Mouse (Mus musculus): Measurements from ENCODE around the gene Usp7. TPM values are rescaled to one million over a fixed set of nuclear protein-coding genes. Genes with fewer than 3 reads are reported as not detected.
A peak's percentile ranks its signal among the peaks of the same experiment; 100 is the strongest.

Gene Usp7
- polyA plus RNA-seq, 1 experiment from 2014 or later, result 22.7 TPM

- Histone ChIP-seq H3K4me2 (ENCODE audit: low read length) (no peak overlapping the region), H3K36me3 (ENCODE audit: insufficient read depth, low read length) (peaks cover 13% of the 10 kb centered on the region), H3K9ac (ENCODE audit: low read depth, low read length) (no peak overlapping the region), H3K9me3 (replicated peaks; ENCODE audit: low read length) (no peaks in the 10 kb centered on the region), H3K27me3 (ENCODE audit: insufficient read depth, low read length) (no peaks in the 10 kb centered on the region), H3K27ac (no peak overlapping the region), H3K4me1 (replicated peaks; ENCODE audit: insufficient read depth, low read length) (no peaks in the 10 kb centered on the region), H3K4me3 (replicated peaks; ENCODE audit: low read depth, low read length) (no peak overlapping the region)
- DNase-seq (ENCODE audit: low spot score) (no peak), ATAC-seq (replicated peaks; ENCODE audit: low FRiP score, low read depth) (no peak)
- WGBS, result 33% methylated on average over 4 of the region's 4 CpGs
- no peak for TF ChIP-seq CTCF (IDR thresholded peaks at IDR 0.05; ENCODE audit: low read depth)
Observed at GRCm38 (mm10) chr16:8685087-8685486, 107.0 kb downstream of the Usp7 start.

DNA sequence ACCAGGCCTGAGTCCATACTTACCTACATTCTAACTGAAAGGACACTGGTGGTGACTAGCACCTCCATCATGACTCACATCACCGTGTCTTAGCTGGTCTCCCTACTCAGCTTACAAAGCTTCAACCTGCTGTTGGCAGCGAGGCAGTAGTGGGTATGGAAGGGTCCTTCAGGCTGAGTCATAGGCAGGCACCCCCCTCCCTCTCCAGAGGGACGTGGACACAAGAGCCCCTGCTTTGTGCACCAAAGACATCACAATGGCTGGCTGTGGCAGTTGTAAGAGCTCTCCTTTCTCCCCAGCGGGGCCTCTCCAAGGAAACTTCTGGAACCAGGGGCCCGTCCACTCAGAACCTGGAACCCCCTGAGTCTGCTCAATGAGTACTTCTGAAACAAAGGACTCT lies 111.6 kb downstream of the Usp7 start, which contains the start of gene Gm5767:
Gene Gm5767, plus strand, starts transcription at position 301 of the 400 bp plus-strand sequence.
- H3K4me3 ChIP-seq (replicated peaks; ENCODE audit: low read depth, low read length), result no peak within 1 kb of the TSS
- no peak within 1 kb of the TSS for H3K4me2 ChIP-seq (ENCODE audit: low read length)
- no peaks in the 10 kb centered on the region for H3K36me3 ChIP-seq (ENCODE audit: insufficient read depth, low read length)
- DNase-seq (ENCODE audit: low spot score) (no peak), ATAC-seq (replicated peaks; ENCODE audit: low FRiP score, low read depth) (no peak)
- TF ChIP-seq CTCF (IDR thresholded peaks at IDR 0.05; ENCODE audit: low read depth), result no peak
- H3K9ac ChIP-seq (ENCODE audit: low read depth, low read length), result no peak within 1 kb of the TSS
- H3K9me3 ChIP-seq (replicated peaks; ENCODE audit: low read length), result no peaks in the 10 kb centered on the region
- 89% methylated on average over 5 of the region's 5 CpGs for WGBS
- no peaks in the 10 kb centered on the region for H3K4me1 ChIP-seq (replicated peaks; ENCODE audit: insufficient read depth, low read length)
- H3K27me3 ChIP-seq (ENCODE audit: insufficient read depth, low read length), result no peaks in the 10 kb centered on the region
- H3K27ac ChIP-seq, result no peak within 1 kb of the TSS

DNA sequence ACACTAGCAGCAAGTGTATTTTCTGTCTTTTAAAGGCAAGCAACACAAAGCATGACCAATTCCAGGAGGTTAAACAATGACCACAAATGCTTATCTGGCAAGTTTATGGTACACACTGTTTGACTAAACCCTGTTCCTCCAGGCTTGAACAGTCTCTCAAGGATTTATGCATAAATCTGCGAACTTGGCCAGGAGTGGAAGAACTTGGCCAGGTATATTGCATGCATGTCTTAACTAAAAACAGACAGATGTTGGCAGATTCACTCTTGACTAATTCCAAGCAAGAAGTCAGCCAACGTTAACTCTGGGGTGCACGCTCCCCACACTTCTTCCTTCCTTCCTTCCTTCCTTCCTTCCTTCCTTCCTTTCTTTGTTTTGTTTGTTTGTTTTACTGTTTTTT lies 112.3 kb downstream of the Usp7 start:
- H3K27ac ChIP-seq, result no peak overlapping the region
- TF ChIP-seq CTCF (IDR thresholded peaks at IDR 0.05; ENCODE audit: low read depth), result no peak
- no peaks in the 10 kb centered on the region for H3K27me3 ChIP-seq (ENCODE audit: insufficient read depth, low read length)
- ATAC-seq (replicated peaks; ENCODE audit: low FRiP score, low read depth), result no peak
- no peak for DNase-seq (ENCODE audit: low spot score)
- 69% methylated on average over 3 of the region's 3 CpGs for WGBS
- no peak overlapping the region for H3K4me2 ChIP-seq (ENCODE audit: low read length)
- H3K4me1 ChIP-seq (replicated peaks; ENCODE audit: insufficient read depth, low read length), result no peaks in the 10 kb centered on the region
- H3K36me3 ChIP-seq (ENCODE audit: insufficient read depth, low read length), result no peaks in the 10 kb centered on the region
- no peaks in the 10 kb centered on the region for H3K9me3 ChIP-seq (replicated peaks; ENCODE audit: low read length)
- no peak overlapping the region for H3K4me3 ChIP-seq (replicated peaks; ENCODE audit: low read depth, low read length)
- no peak overlapping the region for H3K9ac ChIP-seq (ENCODE audit: low read depth, low read length)

- no peaks in the 10 kb centered on the region for H3K36me3 ChIP-seq (ENCODE audit: insufficient read depth, low read length)
- H3K4me3 ChIP-seq (replicated peaks; ENCODE audit: low read depth, low read length), result no peak overlapping the region
- DNase-seq (ENCODE audit: low spot score) (no peak), ATAC-seq (replicated peaks; ENCODE audit: low FRiP score, low read depth) (no peak)
- H3K4me1 ChIP-seq (replicated peaks; ENCODE audit: insufficient read depth, low read length), result no peaks in the 10 kb centered on the region
- 77% methylated on average over 4 of the region's 4 CpGs for WGBS
- H3K27me3 ChIP-seq (ENCODE audit: insufficient read depth, low read length), result no peaks in the 10 kb centered on the region
- no peak overlapping the region for H3K27ac ChIP-seq
- H3K4me2 ChIP-seq (ENCODE audit: low read length), result no peak overlapping the region
- H3K9ac ChIP-seq (ENCODE audit: low read depth, low read length), result no peak overlapping the region
- no peak for TF ChIP-seq CTCF (IDR thresholded peaks at IDR 0.05; ENCODE audit: low read depth)
- H3K9me3 ChIP-seq (replicated peaks; ENCODE audit: low read length), result no peaks in the 10 kb centered on the region
Observed at GRCm38 (mm10) chr16:8678676-8679075, 113.4 kb downstream of the Usp7 start.

- no peaks in the 10 kb centered on the region for H3K27me3 ChIP-seq (ENCODE audit: insufficient read depth, low read length)
- 40% methylated on average over 5 of the region's 5 CpGs for WGBS
Observed at GRCm38 (mm10) chr16:8678035-8678434, 114.1 kb downstream of the Usp7 start.

DNA sequence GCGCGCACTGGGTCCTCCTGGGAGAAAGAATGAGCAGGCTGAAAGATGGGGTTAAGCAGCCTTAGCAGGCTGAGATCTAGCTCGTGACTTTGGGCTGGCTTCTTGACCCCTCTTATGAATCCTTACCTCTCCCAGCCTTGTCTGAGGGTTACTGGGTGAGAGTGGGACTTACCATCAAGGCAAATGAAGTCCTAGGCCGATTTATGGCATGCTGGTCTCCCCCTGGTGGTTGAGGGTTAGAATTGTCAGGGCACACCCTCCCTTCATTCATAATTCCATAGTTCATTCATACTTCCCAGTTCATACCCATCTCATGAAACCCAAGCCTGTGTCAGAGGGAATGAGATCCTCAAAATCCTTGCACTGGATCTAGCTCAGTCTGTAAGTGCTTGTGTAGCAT lies 115.3 kb downstream of the Usp7 start:
- Histone ChIP-seq H3K9me3 (replicated peaks; ENCODE audit: low read length) (no peaks in the 10 kb centered on the region), H3K27ac (no peak overlapping the region), H3K4me1 (replicated peaks; ENCODE audit: insufficient read depth, low read length) (no peaks in the 10 kb centered on the region), H3K4me2 (ENCODE audit: low read length) (no peak overlapping the region), H3K4me3 (replicated peaks; ENCODE audit: low read depth, low read length) (no peak overlapping the region), H3K9ac (ENCODE audit: low read depth, low read length) (no peak overlapping the region), H3K36me3 (ENCODE audit: insufficient read depth, low read length) (no peaks in the 10 kb centered on the region), H3K27me3 (ENCODE audit: insufficient read depth, low read length) (no peaks in the 10 kb centered on the region)
- DNase-seq (ENCODE audit: low spot score) (peak; percentile 72), ATAC-seq (replicated peaks; ENCODE audit: low FRiP score, low read depth) (no peak)
- peak; percentile 88 for TF ChIP-seq CTCF (IDR thresholded peaks at IDR 0.05; ENCODE audit: low read depth)
- 55% methylated on average over 4 of the region's 4 CpGs for WGBS

More at GRCm38 (mm10) chr16:8678035-8678434, 114.1 kb downstream of the Usp7 start:
- Histone ChIP-seq H3K36me3 (ENCODE audit: insufficient read depth, low read length) (no peaks in the 10 kb centered on the region), H3K9me3 (replicated peaks; ENCODE audit: low read length) (no peaks in the 10 kb centered on the region), H3K9ac (ENCODE audit: low read depth, low read length) (no peak overlapping the region), H3K4me1 (replicated peaks; ENCODE audit: insufficient read depth, low read length) (no peaks in the 10 kb centered on the region), H3K4me3 (replicated peaks; ENCODE audit: low read depth, low read length) (no peak overlapping the region), H3K27ac (no peak overlapping the region), H3K4me2 (ENCODE audit: low read length) (no peak overlapping the region)
- ATAC-seq (replicated peaks; ENCODE audit: low FRiP score, low read depth) (no peak), DNase-seq (ENCODE audit: low spot score) (no peak)
- TF ChIP-seq CTCF (IDR thresholded peaks at IDR 0.05; ENCODE audit: low read depth), result no peak

GRCm38 (mm10) chr16:8676228-8676627 lies 115.9 kb downstream of the Usp7 start:
- no peak for TF ChIP-seq CTCF (IDR thresholded peaks at IDR 0.05; ENCODE audit: low read depth)
- DNase-seq (ENCODE audit: low spot score) (no peak), ATAC-seq (replicated peaks; ENCODE audit: low FRiP score, low read depth) (no peak)
- H3K27me3 ChIP-seq (ENCODE audit: insufficient read depth, low read length), result no peaks in the 10 kb centered on the region
- H3K27ac ChIP-seq, result no peak overlapping the region
- no peaks in the 10 kb centered on the region for H3K36me3 ChIP-seq (ENCODE audit: insufficient read depth, low read length)
- no peak overlapping the region for H3K4me2 ChIP-seq (ENCODE audit: low read length)
- no peaks in the 10 kb centered on the region for H3K9me3 ChIP-seq (replicated peaks; ENCODE audit: low read length)
- 76% methylated on average over 2 of the region's 2 CpGs for WGBS
- no peak overlapping the region for H3K4me3 ChIP-seq (replicated peaks; ENCODE audit: low read depth, low read length)
- H3K4me1 ChIP-seq (replicated peaks; ENCODE audit: insufficient read depth, low read length), result 0 out of 2 replicates have a peak, but pooled peaks cover under 1% of the 10 kb centered on the region
- no peak overlapping the region for H3K9ac ChIP-seq (ENCODE audit: low read depth, low read length)
